Mouse (Mus musculus) frontal cortex, adult 2 months (tissue): Measurements from ENCODE around the gene Ahnak2. TPM values are rescaled to one million over a fixed set of nuclear protein-coding genes. Genes with fewer than 3 reads are reported as not detected.

Experiments used
- DNase-seq, 2 experiments: peaks; one replicate each; pipeline ENCODE4 v3.0.0; 2022; ENCODE audit warnings: low spot score in 1 of 2; ENCODE audit errors: extremely low spot score in 1 of 2
- polyA plus RNA-seq: library from polyadenylated mRNA; depleted of rRNA; stranded (reverse); fragments of >200 nt; gene quantifications from 2 replicates; pipeline ENCODE4 v1.2.3, GENCODE M21; 2012

Gene Ahnak2
- polyA plus RNA-seq, 1 experiment = 1.5 TPM

DNA sequence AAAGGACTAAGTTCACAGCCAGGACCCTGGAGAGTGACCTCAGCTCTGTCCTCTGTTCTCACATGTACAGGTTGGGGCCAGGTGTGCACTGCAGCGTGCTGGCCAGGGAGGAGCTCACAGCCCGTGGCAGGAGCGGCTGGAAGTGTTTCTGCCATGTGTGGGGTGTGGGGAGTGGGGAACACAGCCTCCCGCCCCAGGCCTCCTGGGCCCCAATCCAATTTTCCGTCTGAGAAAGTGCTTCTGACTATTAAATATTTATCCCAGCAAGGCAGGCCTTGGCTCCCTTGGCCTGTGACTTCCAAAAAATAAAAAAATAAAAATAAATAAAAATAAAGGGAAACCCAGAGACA is 4.2 kb downstream of the Ahnak2 start:
- DNase-seq = no peak

DNA sequence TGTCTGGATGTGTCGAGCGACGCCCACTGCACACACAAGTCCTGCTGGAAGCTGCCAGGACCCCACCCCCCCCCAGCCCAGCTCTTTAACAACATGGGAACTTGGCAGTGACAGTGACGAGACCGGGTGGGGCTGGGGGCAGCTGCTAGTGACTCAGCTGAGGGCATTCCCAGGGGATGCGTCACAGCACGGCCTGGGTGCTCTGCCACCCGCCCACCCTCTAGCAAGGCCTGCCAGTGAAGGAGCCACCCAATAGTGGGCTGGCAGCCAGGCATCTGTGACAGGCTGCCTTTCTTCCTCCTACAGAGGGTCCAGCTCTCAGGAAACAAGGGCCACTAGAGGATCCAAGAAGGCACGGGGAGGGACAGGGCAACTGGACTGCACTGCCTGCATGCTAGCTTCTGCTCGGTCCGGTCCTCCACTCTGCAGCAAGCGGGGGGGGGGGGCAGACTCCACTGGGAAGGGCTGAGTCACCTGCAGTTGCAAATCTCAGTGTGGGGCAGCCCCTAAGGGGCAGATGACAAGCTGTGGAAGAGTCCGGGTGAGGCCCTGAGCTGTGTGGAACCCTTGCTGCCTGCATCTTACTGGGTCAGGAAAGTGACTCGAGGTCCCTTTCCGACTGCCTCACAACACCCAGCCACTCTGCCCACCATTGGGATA is 4.7 kb downstream of the Ahnak2 start:
- DNase-seq = peak; percentile 50 to 76

DNA sequence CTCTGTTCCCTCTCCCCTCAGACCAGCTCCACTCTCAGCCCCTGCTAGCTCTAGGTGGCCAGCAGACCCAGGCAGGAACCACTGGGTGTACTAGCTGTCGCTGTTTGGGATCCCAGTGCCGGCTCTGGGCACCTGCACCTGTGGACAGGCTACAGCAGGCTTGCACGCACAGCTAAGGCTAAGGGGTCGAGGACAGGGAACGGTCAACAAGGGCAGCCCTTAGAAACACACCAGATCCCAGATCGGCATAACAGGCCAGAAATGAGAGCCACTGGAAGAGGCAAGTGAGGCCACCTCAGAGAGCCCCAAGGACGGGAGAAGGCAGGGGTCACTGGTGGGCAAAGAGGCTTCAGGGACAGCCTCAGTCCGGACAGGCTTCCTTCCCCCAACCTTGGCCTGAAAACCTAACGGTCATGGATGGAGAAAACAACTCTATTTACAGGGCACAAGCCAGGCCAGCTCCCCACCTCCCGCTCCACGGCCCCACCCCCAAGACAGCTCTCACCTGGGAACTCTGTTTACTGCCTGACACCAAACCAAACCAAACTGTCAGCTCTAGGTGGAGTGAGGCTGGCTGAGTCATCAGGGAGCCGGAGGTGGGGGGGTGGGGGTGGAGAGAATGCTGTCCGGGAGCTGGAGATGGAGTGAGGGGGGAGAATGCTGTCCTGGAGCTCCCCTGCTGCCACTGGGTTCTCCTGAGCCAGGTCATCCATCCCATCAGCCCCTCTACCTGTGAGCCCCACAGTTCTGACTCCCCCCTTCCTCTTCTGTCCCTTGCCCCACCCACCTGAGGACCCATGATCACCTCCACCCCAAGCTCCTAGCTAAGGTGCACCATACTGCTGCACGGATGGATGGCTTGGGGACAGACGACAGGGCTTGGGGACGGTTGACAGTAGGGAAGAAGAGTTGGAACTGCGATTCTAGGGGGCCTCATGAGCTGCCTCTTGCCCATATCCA is 5.6 kb downstream of the Ahnak2 start:
- DNase-seq = no peak

DNA sequence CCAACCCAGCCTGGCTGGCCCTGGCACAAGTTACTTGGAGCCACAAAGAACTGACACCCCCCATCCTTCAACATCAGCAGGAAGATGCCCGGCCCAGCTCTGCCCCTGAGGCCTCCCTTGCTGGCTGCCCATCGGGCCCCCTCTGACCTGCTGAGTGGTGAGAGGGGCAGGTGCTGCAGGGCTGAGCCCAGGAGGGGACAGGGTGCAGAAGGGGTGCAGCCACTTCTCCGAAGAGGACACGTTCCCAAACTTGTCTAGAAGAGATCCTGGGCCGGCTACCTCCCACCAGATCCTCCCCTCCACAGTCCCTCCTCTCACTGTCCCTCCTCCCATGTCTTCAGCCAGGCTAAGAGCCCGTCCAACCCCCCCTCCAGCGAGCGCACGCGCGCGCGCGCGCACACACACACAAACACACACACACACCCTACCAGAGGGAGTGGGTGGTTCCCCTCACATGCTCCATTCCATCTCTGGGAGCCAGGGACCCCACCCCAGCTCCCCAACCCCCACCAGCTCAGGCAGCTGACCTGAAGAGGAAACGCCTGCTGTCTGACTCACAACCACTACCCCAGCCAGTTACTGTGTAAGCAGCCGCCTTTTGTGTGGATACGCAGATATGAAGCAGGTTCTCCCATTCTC is 6.9 kb downstream of the Ahnak2 start:
- no peak for DNase-seq

DNA sequence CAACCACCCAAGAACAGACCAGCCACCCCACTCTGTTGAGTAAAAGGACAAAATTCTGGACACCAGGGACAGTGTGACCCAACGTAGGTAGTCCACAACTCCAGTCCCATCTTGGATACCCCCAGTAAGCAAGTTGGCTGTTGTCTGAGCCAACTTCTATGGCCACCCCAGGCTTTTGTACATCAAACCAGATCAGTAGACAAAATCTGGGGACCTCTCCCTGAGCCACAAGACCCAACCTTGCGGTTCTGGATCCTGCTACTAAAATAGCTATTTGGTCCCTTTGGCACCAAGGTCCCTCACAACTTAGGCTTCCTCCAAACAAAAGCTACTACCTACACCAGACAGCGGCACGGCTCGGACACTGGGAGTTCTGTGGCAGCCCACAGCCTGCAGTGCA is 7.5 kb downstream of the Ahnak2 start:
- DNase-seq = no peak

DNA sequence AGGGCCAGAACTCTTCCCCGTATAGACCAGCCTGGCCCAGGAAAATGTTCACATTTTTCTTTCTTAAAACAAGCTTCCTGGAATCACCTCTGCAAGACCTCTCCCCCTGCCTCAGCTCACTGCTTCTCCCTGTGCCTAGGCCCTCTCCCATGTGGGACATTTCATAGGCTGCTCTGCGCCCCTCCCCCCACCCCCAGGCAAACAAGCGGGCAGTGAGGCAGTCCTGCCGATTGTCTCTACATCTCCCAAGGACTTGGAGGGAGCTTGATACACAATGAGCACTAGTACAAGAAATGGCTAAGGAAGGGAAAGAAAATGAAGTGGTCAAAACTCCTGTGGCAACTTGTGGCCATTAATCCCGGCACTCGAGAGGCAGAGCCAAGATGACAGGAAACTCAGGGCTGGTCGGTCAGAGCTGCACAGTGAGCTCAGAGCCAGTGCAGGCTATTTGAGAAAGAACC is 8.1 kb downstream of the Ahnak2 start:
- no peak for DNase-seq

DNA sequence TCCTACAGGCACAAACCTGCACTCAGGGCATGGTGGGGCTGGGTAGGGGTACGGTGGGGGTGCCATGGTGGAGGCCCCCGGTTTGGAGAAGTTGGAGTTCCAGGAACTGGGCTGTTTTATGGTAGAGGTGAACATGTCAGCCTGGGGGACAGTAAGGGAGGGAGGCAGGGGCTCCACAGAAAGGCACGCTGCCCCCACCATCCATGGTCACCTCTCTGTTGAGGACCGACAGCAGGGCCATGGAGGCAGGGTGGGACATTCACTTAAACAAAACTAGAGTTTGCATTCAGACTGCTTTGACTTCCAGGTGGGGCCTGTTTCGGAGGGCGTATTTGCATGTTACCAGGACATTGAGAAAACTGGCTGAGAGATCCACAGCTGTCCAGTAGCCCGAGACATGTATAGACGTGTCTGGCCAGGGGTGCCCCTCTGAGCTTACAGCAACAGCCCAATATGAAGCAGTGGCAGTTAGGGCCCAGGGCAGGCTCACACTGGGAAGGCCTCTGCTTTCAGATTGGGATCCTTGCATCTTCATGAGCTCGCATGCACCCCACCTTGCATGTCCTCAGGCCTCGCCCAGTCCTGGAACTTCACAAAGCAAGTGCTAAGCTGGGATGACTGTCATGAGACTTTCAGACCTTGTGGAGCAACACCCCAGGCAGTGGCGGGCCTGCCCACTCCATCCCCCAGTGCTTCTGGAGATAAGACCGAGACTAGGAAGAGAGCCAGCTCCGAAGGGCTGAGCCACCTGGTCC is 8.7 kb downstream of the Ahnak2 start:
- DNase-seq = no peak

DNA sequence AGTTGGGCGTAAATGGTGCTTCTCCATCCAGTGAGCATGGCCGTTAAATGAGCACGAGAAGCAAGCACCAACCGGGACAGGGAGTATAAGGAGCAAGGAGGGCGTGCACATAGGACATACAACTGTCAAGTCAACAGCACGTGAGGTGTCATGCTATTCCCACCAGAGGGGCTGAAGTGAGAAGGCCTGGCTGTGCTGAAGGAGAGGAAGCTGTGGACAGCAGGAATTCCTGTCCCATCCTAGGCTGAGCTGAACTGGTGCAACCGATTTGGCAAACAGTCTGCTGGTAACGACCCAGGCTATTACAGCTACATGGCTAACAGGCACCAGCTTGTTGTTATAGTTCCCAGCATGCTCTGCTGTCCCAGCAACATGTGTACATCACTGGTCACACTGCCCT is 11.4 kb downstream of the Ahnak2 start:
- no peak for DNase-seq

DNA sequence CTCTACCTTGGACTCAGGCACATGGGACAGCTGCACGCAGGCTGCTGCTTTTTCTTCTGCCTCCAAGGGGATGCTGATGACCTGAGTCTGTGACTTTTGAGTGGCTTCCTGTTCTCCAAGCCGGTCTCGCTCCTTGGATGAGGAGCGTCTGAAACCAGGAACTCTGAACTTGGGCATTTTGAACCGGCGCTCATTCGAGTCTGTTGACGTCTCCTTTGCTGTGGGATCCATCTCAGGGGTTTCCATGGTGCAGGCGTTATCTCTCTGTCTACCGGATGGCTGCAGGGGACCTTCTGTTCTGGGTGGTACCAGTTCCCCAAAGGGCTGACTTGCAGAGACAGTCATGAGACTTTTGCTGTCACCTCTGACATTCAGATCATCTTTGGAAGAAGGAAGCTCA is 28.0 kb downstream of the Ahnak2 start:
- no peak for DNase-seq

DNA sequence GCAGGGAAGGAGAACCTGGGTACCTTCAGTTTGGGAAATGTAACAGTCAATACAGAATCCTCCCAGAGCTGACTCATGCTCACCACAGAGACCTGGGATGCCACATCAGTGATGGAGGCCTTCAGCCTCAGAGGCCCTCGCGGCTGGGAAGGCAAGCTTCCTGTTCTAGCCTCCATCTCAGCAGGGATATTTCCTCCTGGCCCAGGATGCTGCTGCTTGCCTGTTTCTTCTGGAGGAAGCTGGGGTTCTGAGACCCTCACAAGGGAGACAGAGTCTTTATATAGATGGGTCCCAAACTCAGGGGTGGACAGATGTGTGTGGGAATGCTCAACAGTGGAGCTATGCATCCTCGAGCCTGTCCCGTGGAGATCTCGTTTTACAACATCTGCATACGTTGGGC is 28.4 kb downstream of the Ahnak2 start:
- no peak for DNase-seq

DNA sequence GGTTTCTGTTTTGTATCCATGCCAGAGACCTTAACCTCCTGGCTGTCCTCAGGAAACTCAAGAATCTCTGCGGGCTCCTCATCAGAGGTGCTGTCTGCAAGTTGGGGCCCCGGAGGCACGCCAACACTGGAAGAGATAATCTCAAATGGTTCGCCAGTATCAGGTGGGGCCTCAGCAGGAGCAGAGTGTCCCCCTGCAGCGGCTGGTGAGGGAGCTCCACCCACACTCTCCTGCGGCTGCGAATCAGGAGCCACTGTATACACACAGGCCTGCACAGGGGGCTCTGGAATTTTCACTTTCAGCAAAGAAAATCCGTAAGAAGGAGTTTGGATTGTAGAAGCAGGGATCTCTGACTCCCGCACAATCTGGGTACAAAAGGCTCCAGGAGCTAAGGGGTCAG is 29.1 kb downstream of the Ahnak2 start:
- DNase-seq = no peak

DNA sequence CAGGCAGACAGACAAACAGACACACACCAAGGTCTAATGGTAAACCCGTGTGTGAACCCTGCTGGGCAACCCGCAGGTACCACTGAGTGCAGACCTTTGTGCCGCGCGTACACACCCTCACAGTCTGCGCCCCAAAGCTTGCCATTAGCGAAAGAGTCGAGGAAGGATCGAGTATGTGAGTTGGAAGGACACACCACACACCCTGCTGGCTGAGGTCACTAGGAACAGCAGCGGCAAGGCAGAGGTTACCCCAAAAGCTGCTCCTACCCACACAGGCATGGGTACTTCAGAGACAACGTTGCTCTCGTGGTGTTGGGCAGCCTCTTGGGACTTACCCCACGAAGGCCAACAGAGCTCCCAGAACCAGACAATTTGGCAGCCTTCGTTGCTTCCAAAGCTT is 30.2 kb downstream of the Ahnak2 start:
- DNase-seq = no peak

DNA sequence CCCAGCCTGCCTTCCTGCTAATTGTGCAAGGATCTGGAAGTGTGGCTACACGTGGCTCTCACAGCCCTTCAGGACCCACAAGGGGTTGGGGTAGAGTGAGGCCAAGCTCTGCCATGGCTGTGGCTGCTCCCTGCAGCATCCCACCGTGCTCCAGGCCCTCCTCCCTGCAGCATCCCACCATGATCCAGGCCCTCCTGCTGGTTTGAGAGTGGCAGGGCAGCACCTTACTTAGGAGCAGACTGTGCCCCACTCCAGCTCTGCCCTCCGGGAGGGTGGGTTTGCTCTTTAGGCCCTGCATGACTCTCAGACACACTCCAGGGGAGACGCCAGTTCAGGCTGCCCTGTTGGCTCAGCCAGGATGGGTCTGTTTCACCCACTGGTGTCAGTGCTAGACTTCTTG is 32.1 kb downstream of the Ahnak2 start:
- no peak for DNase-seq

DNA sequence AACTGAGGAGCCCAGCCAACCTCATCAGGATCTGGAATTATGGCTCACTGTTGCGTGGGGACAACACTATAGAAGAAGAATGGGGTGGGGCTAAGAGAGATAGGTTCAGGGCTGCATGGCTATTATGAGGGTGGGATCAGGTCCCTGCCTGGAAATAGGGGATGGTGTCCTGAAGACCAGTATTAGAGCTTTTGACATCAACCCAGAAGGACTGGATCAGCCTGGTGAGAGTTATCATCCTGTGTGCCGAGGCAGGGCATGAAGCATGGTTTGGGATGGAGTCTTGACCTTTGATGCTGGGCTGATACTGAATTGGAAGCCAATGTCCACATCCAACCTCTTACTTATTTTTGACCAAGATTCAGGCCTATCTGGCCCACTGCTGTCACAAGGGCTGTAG is 32.7 kb downstream of the Ahnak2 start:
- no peak for DNase-seq

DNA sequence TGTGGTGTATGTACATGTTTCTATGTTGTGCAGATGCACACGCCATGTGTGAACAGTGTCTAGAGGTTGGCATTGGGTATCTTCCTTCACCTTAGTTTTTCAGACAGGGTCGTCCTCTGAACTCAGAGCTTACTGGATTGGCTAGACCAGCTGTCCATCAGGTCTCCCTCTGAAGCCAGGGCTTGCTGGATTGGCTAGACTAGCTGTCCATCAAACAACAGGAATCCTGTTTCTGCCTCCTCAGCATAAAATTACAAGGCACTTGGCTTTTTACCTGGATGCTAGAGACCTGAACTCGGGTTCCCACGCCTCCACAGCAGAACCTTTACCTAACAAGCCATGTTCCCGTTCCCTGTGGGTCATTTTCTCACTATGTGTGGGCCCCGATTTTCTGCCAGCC is 33.4 kb downstream of the Ahnak2 start:
- peak in 1 of 2 experiments; percentile 32 for DNase-seq

DNA sequence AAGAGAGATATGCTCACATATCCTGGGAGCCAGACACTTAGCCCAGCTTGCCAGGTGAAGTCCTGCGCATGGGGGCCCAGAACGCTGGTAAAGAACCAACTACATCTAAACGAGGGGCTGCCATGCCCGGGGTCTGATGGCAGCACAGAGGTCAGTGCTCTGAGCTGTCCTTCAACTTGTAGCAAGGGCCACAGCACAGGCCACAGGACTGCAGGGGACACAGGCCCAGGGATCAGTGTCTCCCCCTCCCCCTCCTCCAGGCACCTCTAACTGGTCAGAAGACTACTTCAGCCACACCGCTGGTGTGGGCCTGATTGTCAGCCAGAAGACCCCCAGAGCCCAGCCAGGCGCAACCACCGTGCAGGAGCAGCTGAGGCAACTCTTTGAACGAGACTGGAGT is 34.3 kb downstream of the Ahnak2 start:
- DNase-seq = no peak

DNA sequence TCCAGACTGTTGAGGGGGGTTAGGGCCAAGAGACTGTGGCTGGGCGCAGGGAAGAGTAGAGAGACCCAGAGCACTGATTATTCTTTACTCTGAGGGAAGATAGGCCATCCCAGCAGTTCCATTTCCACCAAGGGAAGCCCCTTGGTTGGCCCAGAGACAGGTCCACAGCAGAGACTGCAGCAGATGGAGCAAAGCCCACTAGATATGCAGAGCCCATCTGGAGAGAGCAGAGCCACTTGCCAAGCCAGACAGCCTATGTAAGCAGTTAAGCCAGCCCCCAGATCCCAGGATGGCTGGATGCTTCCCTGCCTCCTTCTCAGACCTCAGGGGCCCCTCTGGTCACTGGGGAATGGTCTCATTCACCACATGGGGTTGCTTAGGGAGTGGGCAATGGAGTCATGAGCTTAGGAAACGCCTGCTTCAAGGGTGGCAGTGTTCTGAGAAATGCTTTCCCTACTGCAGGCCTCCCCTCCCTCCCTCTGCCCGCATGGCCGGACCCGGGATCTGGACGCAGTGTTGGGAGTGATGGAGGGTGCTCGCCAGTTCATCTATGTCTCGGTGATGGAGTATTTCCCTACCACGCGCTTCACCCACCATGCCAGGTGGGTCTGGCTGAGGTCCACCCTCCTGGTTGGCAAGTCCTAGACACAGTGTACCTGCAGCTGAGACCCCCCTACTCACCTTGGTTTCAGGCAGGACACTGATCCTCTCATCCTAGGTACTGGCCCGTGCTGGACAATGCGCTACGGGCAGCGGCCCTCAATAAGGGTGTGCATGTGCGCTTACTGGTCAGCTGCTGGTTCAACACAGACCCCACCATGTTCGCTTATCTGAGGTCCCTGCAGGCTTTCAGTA is 35.2 kb downstream of the Ahnak2 start:
- DNase-seq = no peak

DNA sequence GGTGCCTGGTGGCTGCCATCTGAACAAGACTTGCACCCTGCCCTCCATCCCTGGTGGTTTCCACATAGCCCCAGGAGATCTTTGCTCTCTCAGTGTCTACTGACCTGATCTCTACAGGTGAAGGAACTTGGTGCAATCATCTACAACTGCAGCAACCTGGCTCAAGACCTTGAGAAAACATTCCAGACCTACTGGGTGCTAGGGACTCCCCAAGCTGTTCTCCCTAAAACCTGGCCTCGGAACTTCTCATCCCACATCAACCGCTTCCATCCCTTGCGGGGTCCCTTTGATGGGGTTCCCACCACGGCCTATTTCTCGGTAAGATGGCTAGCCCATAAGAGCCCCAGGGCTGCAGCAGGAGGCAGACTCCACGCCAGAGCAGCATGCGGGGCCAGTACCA is 35.9 kb downstream of the Ahnak2 start:
- DNase-seq = no peak

DNA sequence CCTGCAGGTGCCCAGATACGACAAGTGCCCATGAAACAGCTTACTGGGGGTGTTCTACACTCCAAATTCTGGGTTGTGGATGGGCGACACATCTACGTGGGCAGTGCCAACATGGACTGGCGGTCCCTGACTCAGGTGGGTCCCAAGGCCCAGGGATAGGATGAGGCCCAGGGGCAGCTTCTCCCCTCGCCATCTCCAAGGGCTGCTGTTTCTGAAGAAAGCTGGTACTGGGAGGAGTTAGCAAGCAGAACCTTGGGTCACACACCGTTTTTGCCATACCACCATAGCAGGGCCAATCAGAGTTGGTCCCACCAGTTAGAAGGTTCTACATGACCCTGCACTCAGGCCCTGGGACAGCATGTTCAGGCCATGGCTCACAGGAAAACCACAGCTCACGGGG is 37.5 kb downstream of the Ahnak2 start:
- no peak for DNase-seq

DNA sequence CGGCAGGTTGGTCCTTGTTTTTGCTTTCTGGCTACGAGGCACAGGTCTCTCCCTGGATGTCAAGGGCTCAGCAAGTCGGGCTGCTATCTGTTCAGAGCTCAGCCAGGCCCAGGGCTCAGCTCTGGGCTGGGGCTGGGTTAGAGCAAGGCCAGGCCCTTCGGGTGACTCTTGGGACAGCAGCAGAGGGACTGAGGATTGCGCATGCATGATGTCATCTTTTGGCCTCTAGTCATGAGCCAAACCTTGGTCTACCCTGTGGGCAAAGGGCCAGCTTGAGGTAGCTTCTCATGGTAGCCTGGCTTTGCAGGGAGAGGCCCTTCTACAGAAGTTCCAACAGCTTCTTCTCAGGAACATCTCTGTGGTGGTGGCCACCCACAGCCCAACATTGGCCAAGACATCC is 38.3 kb downstream of the Ahnak2 start:
- DNase-seq = no peak
